Mouse (Mus musculus) cerebellum, adult 2 months (tissue): ENCODE measurements around the gene Phactr2. TPM values are rescaled to one million over a fixed set of nuclear protein-coding genes. Genes with fewer than 3 reads are reported as not detected.

Experiments used
- DNase-seq, 2 experiments: peaks; one replicate each; pipeline ENCODE4 v3.0.0; 2021
- H3K27ac ChIP-seq: fragments of 200-500 bp; 2 replicates; pipeline ENCODE4 v1.5.1; 2012; ENCODE audit warnings: low read length, control low read depth, inconsistent platforms; ENCODE audit not compliant: insufficient read depth
- H3K27me3 ChIP-seq: fragments of 200-500 bp; 2 replicates; pipeline ENCODE4 v1.6.1; 2012; ENCODE audit warnings: inconsistent platforms, mild to moderate bottlenecking, low read length, moderate library complexity; ENCODE audit not compliant: control insufficient read depth, insufficient read depth
- H3K4me1 ChIP-seq: fragments of 200-500 bp; 2 replicates; pipeline ENCODE4 v1.6.1; 2011; ENCODE audit warnings: low read length; ENCODE audit not compliant: control insufficient read depth, insufficient read depth
- H3K4me3 ChIP-seq: fragments of 200-500 bp; replicated peaks from 2 replicates; pipeline ENCODE3; 2011; ENCODE audit warnings: mild to moderate bottlenecking, low read depth, low read length, control low read depth; ENCODE audit not compliant: insufficient read depth
- CTCF ChIP-seq: fragments of 200-500 bp; IDR thresholded peaks from 2 replicates; pipeline ENCODE4 v1.5.1; 2011; ENCODE audit warnings: low read depth, mild to moderate bottlenecking, control low read depth, low read length, moderate library complexity, borderline replicate concordance; ENCODE audit not compliant: insufficient read depth
- POLR2A ChIP-seq: fragments of 200-500 bp; IDR thresholded peaks from 2 replicates; pipeline ENCODE4 v1.6.1; 2011; ENCODE audit warnings: low read length, control low read depth, borderline replicate concordance; ENCODE audit not compliant: insufficient read depth
- WGBS: fragments of 180-500 bp; shearing (Covaris S2); methylation state at CpG from one replicate; pipeline ENCODE4 v1.1.7; 2018; 5-methylcytosine and 5-hydroxymethylcytosine counted together
- polyA plus RNA-seq: library from polyadenylated mRNA; depleted of rRNA; stranded (reverse); fragments of >200 nt; gene quantifications from 2 replicates; pipeline ENCODE4 v1.2.3, GENCODE M21; 2012

Gene Phactr2
- polyA plus RNA-seq, 1 experiment, result 11.9 TPM

- no peak for DNase-seq
- H3K4me3 ChIP-seq, result no peak overlapping the region
- H3K27ac ChIP-seq, result no peak overlapping the region
- no peak for TF ChIP-seq POLR2A
- TF ChIP-seq CTCF, result no peak
- WGBS, result 84% methylated on average over 6 of the region's 6 CpGs
- H3K4me1 ChIP-seq, result peaks cover 4% of the 10 kb centered on the region; the same call in 1 of the 2 replicates
- no peaks in the 10 kb centered on the region for H3K27me3 ChIP-seq
Observed at GRCm38 (mm10) chr10:13443647-13444046, 30.6 kb downstream of the Phactr2 start.

GRCm38 (mm10) chr10:13440292-13440691, 33.9 kb downstream of the Phactr2 start:
- WGBS, result 86% methylated on average over 4 of the region's 4 CpGs
- TF ChIP-seq CTCF (no peak), POLR2A (no peak)
- no peak for DNase-seq
- Histone ChIP-seq H3K4me1 (no peaks in the 10 kb centered on the region), H3K27me3 (no peaks in the 10 kb centered on the region), H3K4me3 (no peak overlapping the region), H3K27ac (no peak overlapping the region)

GRCm38 (mm10) chr10:13438118-13438821, 35.9 kb downstream of the Phactr2 start:
- Histone ChIP-seq H3K27ac (no peak overlapping the region), H3K4me1 (no peaks in the 10 kb centered on the region), H3K27me3 (no peaks in the 10 kb centered on the region), H3K4me3 (no peak overlapping the region)
- 39% methylated on average over 10 of the region's 10 CpGs for WGBS
- TF ChIP-seq CTCF, result no peak
- no peak for TF ChIP-seq POLR2A
- DNase-seq, result no peak

- Histone ChIP-seq H3K27me3 (no peaks in the 10 kb centered on the region), H3K4me3 (no peak overlapping the region), H3K27ac (no peak overlapping the region), H3K4me1 (no peaks in the 10 kb centered on the region)
- no peak for TF ChIP-seq CTCF
- TF ChIP-seq POLR2A, result no peak
- WGBS, result 83% methylated on average over 9 of the region's 9 CpGs
- no peak for DNase-seq
Observed at GRCm38 (mm10) chr10:13437011-13437410, 37.2 kb downstream of the Phactr2 start.

- H3K4me1 ChIP-seq, result no peaks in the 10 kb centered on the region
- H3K27ac ChIP-seq, result no peak overlapping the region
- no peak for DNase-seq
- 87% methylated on average over 7 of the region's 7 CpGs for WGBS
- H3K27me3 ChIP-seq, result no peaks in the 10 kb centered on the region
- H3K4me3 ChIP-seq, result no peak overlapping the region
- TF ChIP-seq CTCF (no peak), POLR2A (no peak)
Observed at GRCm38 (mm10) chr10:13433016-13433415, 41.2 kb downstream of the Phactr2 start.

- WGBS, result 25% methylated on average over 8 of the region's 8 CpGs
- DNase-seq, result no peak
- no peaks in the 10 kb centered on the region; the same call in 1 of the 2 replicates for H3K27me3 ChIP-seq
- no peaks in the 10 kb centered on the region for H3K4me1 ChIP-seq
- TF ChIP-seq POLR2A, result no peak
- no peak for TF ChIP-seq CTCF
- no peak overlapping the region for H3K27ac ChIP-seq
- no peak overlapping the region for H3K4me3 ChIP-seq
Observed at GRCm38 (mm10) chr10:13431641-13432540, 42.3 kb downstream of the Phactr2 start.

- no peak overlapping the region for H3K4me3 ChIP-seq
- H3K27me3 ChIP-seq, result no peaks in the 10 kb centered on the region; the same call in 1 of the 2 replicates
- no peak overlapping the region for H3K27ac ChIP-seq
- H3K4me1 ChIP-seq, result no peaks in the 10 kb centered on the region
- 16% methylated on average over 5 of the region's 5 CpGs for WGBS
- TF ChIP-seq CTCF (peak; percentile 79), POLR2A (no peak)
- peak; percentile 49 to 65 for DNase-seq
Observed at GRCm38 (mm10) chr10:13429766-13430165, 44.4 kb downstream of the Phactr2 start.
